Mouse (Mus musculus) CH12.LX (cell line): ENCODE measurements at regions not wholly inside any gene's neighbourhood (a gene's known extent, or its start where the extent isn't known, plus 50 kb on each side); places are given as distances from the start of the nearest gene placed in this dataset.

Experiments used
- DNase-seq: peaks from one replicate; pipeline ENCODE4 v3.0.0-alpha.2; 2013; ENCODE audit errors: extremely low read depth
- H3K27ac ChIP-seq: 2 replicates; pipeline ENCODE4 v1.5.1; 2012; ENCODE audit warnings: low read depth, mild to moderate bottlenecking, control low read depth, moderate library complexity; ENCODE audit not compliant: insufficient read depth
- H3K27me3 ChIP-seq: replicated peaks from 2 replicates; pipeline ENCODE3; 2012; ENCODE audit warnings: inconsistent platforms
- H3K36me3 ChIP-seq, 2 experiments: replicated peaks in 1 of 2; 2 replicates each; pipeline versions ENCODE3 to v1.6.1; 2012; ENCODE audit warnings: inconsistent platforms in 1 of 2, low read length in 1 of 2, mild to moderate bottlenecking in 1 of 2, mixed read lengths in 1 of 2, moderate library complexity in 1 of 2; ENCODE audit not compliant: control insufficient read depth in 1 of 2, insufficient read depth in 1 of 2
- H3K4me1 ChIP-seq, 2 experiments: 2 replicates each; pipeline ENCODE4 v1.6.1; 2012; ENCODE audit warnings: inconsistent platforms in 1 of 2, moderate library complexity in 1 of 2; ENCODE audit not compliant: insufficient read depth in 2 of 2, control insufficient read depth in 1 of 2
- H3K4me2 ChIP-seq: 2 replicates; pipeline ENCODE4 v1.6.1; 2012; ENCODE audit warnings: low read depth, mild to moderate bottlenecking, control low read depth; ENCODE audit not compliant: poor library complexity, insufficient read depth, severe bottlenecking
- H3K4me3 ChIP-seq, 3 experiments: fragments of 150-350 bp in 1 of 3; sonication (generic) in 1 of 3; replicated peaks in 1 of 3; 2 replicates each; pipeline versions ENCODE3 to v1.5.1; 2011 to 2012; ENCODE audit warnings: low read depth in 2 of 3, low read length in 2 of 3, mild to moderate bottlenecking in 2 of 3, moderate library complexity in 2 of 3, control low read depth in 1 of 3, improper control_type of control experiment in 1 of 3, inconsistent platforms in 1 of 3, mixed read lengths in 1 of 3; ENCODE audit not compliant: poor library complexity in 1 of 3
- H3K79me2 ChIP-seq: replicated peaks from 2 replicates; pipeline ENCODE4 v1.6.1; 2012; ENCODE audit warnings: mild to moderate bottlenecking, moderate library complexity; ENCODE audit not compliant: control insufficient read depth, poor library complexity, insufficient read depth, severe bottlenecking; ENCODE audit errors: extremely low read depth
- H3K9ac ChIP-seq: 2 replicates; pipeline ENCODE4 v1.6.1; 2012; ENCODE audit warnings: low read depth, mild to moderate bottlenecking, control low read depth, moderate library complexity; ENCODE audit not compliant: insufficient read depth
- H3K9me3 ChIP-seq: replicated peaks from 2 replicates; pipeline ENCODE3; 2012; ENCODE audit warnings: low read length, inconsistent platforms, mixed read lengths
- CHD1 ChIP-seq: IDR thresholded peaks from 2 replicates; pipeline ENCODE4 v1.6.1; 2012; ENCODE audit warnings: low read depth, low read length, improper control_type of control experiment, inconsistent platforms
- CTCF ChIP-seq, 2 experiments: IDR thresholded peaks in 1 of 2; conservative IDR thresholded peaks in 1 of 2; 2 replicates each; pipeline ENCODE4 v1.5.1; 2011 to 2012; ENCODE audit warnings: low read depth in 2 of 2, low read length in 2 of 2, improper control_type of control experiment in 1 of 2, inconsistent platforms in 1 of 2, mild to moderate bottlenecking in 1 of 2, moderate library complexity in 1 of 2
- ETS1 ChIP-seq: conservative IDR thresholded peaks from 2 replicates; pipeline ENCODE4 v1.6.1; 2012; ENCODE audit warnings: low read depth, mild to moderate bottlenecking, inconsistent platforms, low read length, improper control_type of control experiment, moderate library complexity
- GABPA ChIP-seq: IDR thresholded peaks from 2 replicates; pipeline ENCODE4 v1.6.1; 2012; ENCODE audit warnings: low read depth, low read length, improper control_type of control experiment, inconsistent platforms; ENCODE audit not compliant: insufficient replicate concordance
- HCFC1 ChIP-seq: IDR thresholded peaks from 2 replicates; pipeline ENCODE4 v1.6.1; 2012; ENCODE audit warnings: low read depth, mild to moderate bottlenecking, inconsistent platforms, low read length, improper control_type of control experiment
- IRF4 ChIP-seq: IDR thresholded peaks from 2 replicates; pipeline ENCODE4 v1.6.1; 2014; ENCODE audit warnings: low read depth, mild to moderate bottlenecking, inconsistent platforms, low read length, improper control_type of control experiment
- JUND ChIP-seq: conservative IDR thresholded peaks from 2 replicates; pipeline ENCODE4 v1.6.1; 2011; ENCODE audit warnings: low read depth, low read length, improper control_type of control experiment
- KAT2A ChIP-seq: IDR thresholded peaks from 2 replicates; pipeline ENCODE4 v1.6.1; 2012; ENCODE audit warnings: low read length, improper control_type of control experiment, inconsistent platforms; ENCODE audit not compliant: insufficient replicate concordance
- MAZ ChIP-seq: IDR thresholded peaks from 2 replicates; pipeline ENCODE4 v1.6.1; 2012; ENCODE audit warnings: low read depth, mild to moderate bottlenecking, inconsistent platforms, low read length, improper control_type of control experiment, moderate library complexity
- MEF2A ChIP-seq: IDR thresholded peaks from 2 replicates; pipeline ENCODE4 v1.6.1; 2014; ENCODE audit warnings: low read depth, mild to moderate bottlenecking, inconsistent platforms, low read length, improper control_type of control experiment, borderline replicate concordance
- MYC ChIP-seq: IDR thresholded peaks from 2 replicates; pipeline ENCODE4 v1.6.1; 2011; ENCODE audit warnings: low read depth, mild to moderate bottlenecking, improper control_type of control experiment, low read length
- NRF1 ChIP-seq: IDR thresholded peaks from 2 replicates; pipeline ENCODE4 v1.6.1; 2014; ENCODE audit warnings: low read depth, mild to moderate bottlenecking, inconsistent platforms, low read length, improper control_type of control experiment, moderate library complexity
- PAX5 ChIP-seq: IDR thresholded peaks from 2 replicates; pipeline ENCODE4 v1.6.1; 2012; ENCODE audit warnings: low read length, inconsistent platforms, mixed read lengths
- POLR2A ChIP-seq: IDR thresholded peaks from 2 replicates; pipeline ENCODE4 v1.6.1; 2011; ENCODE audit warnings: low read depth, mild to moderate bottlenecking, improper control_type of control experiment, low read length
- RAD21 ChIP-seq: IDR thresholded peaks from 2 replicates; pipeline ENCODE4 v1.6.1; 2011; ENCODE audit warnings: low read depth, mild to moderate bottlenecking, low read length, improper control_type of control experiment, moderate library complexity
- RCOR1 ChIP-seq: conservative IDR thresholded peaks from 2 replicates; pipeline ENCODE4 v1.6.1; 2012; ENCODE audit warnings: low read depth, mild to moderate bottlenecking, inconsistent platforms, low read length, improper control_type of control experiment
- SIN3A ChIP-seq: IDR thresholded peaks from 2 replicates; pipeline ENCODE4 v1.6.1; 2012; ENCODE audit warnings: low read length, improper control_type of control experiment, inconsistent platforms
- SMC3 ChIP-seq: IDR thresholded peaks from 2 replicates; pipeline ENCODE4 v1.6.1; 2011; ENCODE audit warnings: low read depth, low read length, improper control_type of control experiment
- TCF12 ChIP-seq: IDR thresholded peaks from 2 replicates; pipeline ENCODE4 v1.6.1; 2014; ENCODE audit warnings: low read depth, mild to moderate bottlenecking, inconsistent platforms, low read length, improper control_type of control experiment
- ZC3H11A ChIP-seq: IDR thresholded peaks from 2 replicates; pipeline ENCODE4 v1.6.1; 2012; ENCODE audit warnings: low read depth, mild to moderate bottlenecking, inconsistent platforms, low read length, improper control_type of control experiment
- ZKSCAN1 ChIP-seq: IDR thresholded peaks from 2 replicates; pipeline ENCODE4 v1.6.1; 2012; ENCODE audit warnings: low read depth, inconsistent platforms, low read length, improper control_type of control experiment, borderline replicate concordance
- ZMIZ1 ChIP-seq: IDR thresholded peaks from 2 replicates; pipeline ENCODE4 v1.6.1; 2012; ENCODE audit warnings: low read depth, mild to moderate bottlenecking, inconsistent platforms, low read length, improper control_type of control experiment
- dilution Hi-C: fragments of 300-500 bp; cut with MboI; formaldehyde crosslinking; loops from 2 replicates; pipeline ENCODE4 v1.14.3; 2020; ENCODE audit warnings: low sequenced_read_pairs; ENCODE audit not compliant: extremely low pct_unique_long_range_greater_than_20kb, extremely low pct_ligation_motif_present
- in situ Hi-C: fragments of 300-500 bp; cut with MboI; formaldehyde crosslinking; loops from 3 replicates; pipeline ENCODE4 v1.14.3; 2019; ENCODE audit warnings: low sequenced_read_pairs, low pct_ligation_motif_present, low pct_unique_long_range_greater_than_20kb, mixed read lengths

- Histone ChIP-seq H3K79me2 (no peaks in the 10 kb centered on the region), H3K9me3 (no peaks in the 10 kb centered on the region), H3K27me3 (no peaks in the 10 kb centered on the region), H3K27ac (no peak overlapping the region), H3K36me3 (no peaks in the 10 kb centered on the region), H3K9ac (no peak overlapping the region), H3K4me1 (no peaks in the 10 kb centered on the region), H3K4me3 (no peak overlapping the region), H3K4me2 (no peak overlapping the region)
- dilution Hi-C loops, result no loop called here
- no peak for DNase-seq
- in situ Hi-C loops, result no loop called here
- TF ChIP-seq ZKSCAN1 (no peak), CTCF (conservative IDR thresholded peaks at IDR 0.05 in 1 of 2, IDR thresholded peaks at IDR 0.05 in 1 of 2; ENCODE audit: low read depth in 2 of 2, low read length in 2 of 2) (no peak), TCF12 (no peak), IRF4 (no peak), POLR2A (no peak), MYC (no peak), NRF1 (no peak), GABPA (no peak), MEF2A (no peak), MAZ (no peak), ZC3H11A (no peak), CHD1 (no peak), ZMIZ1 (no peak), RAD21 (no peak)
These were observed 432.2 kb downstream of the Ttll7 start for GRCm38 (mm10) chr3:147284357-147284756.

- H3K27me3 ChIP-seq, result no peaks in the 10 kb centered on the region
- no peaks in the 10 kb centered on the region for H3K36me3 ChIP-seq
- no peaks in the 10 kb centered on the region for H3K9me3 ChIP-seq
- no peaks in the 10 kb centered on the region for H3K4me1 ChIP-seq
- no peak overlapping the region for H3K4me2 ChIP-seq
- DNase-seq, result no peak
- no peak overlapping the region for H3K9ac ChIP-seq
- H3K27ac ChIP-seq, result no peak overlapping the region
- in situ Hi-C loops (no loop called here), dilution Hi-C loops (no loop called here)
- no peak overlapping the region for H3K4me3 ChIP-seq
- no peaks in the 10 kb centered on the region for H3K79me2 ChIP-seq
- TF ChIP-seq ZMIZ1 (no peak), KAT2A (no peak), ETS1 (no peak), PAX5 (no peak), RCOR1 (no peak), JUND (no peak), CTCF (conservative IDR thresholded peaks at IDR 0.05 in 1 of 2, IDR thresholded peaks at IDR 0.05 in 1 of 2; ENCODE audit: low read depth in 2 of 2, low read length in 2 of 2) (no peak), SMC3 (no peak), SIN3A (no peak), HCFC1 (no peak), POLR2A (no peak)
These were observed 433.3 kb downstream of the Ttll7 start for GRCm38 (mm10) chr3:147285496-147285895.
